Mouse (Mus musculus): ENCODE measurements around the gene Nckap1l. TPM values are rescaled to one million over a fixed set of nuclear protein-coding genes. Genes with fewer than 3 reads are reported as not detected.

Gene Nckap1l
- polyA plus RNA-seq, 1 experiment, result 0.90 TPM

GRCm38 (mm10) chr15:103522458-103523099 lies 69.0 kb downstream of the Nckap1l start:
- peaks cover 12% of the 10 kb centered on the region for H3K27me3 ChIP-seq (ENCODE audit: control insufficient read depth, insufficient read depth, insufficient read length)
- H3K36me3 ChIP-seq (ENCODE audit: control insufficient read depth, insufficient read depth), result no peaks in the 10 kb centered on the region
- no peak overlapping the region for H3K4me3 ChIP-seq
- no peak overlapping the region for H3K4me2 ChIP-seq (ENCODE audit: low read depth)
- no peak overlapping the region for H3ac ChIP-seq (ENCODE audit: control insufficient read depth, insufficient read length)
- TF ChIP-seq MYOG (IDR thresholded peaks at IDR 0.05; ENCODE audit: control insufficient read depth in 1 of 3, insufficient read depth in 1 of 3, insufficient read length in 2 of 3, low read depth in 2 of 3) (no peak), MYOD1 (IDR thresholded peaks at IDR 0.05; ENCODE audit: control insufficient read depth in 1 of 3, insufficient read length in 2 of 3, low read depth in 2 of 3) (no peak), REST (IDR thresholded peaks at IDR 0.05; ENCODE audit: insufficient read depth, insufficient read length) (no peak), POLR2A (IDR thresholded peaks at IDR 0.05; ENCODE audit: insufficient read length, low read depth) (no peak), TCF12 (IDR thresholded peaks at IDR 0.05; ENCODE audit: insufficient read depth, poor library complexity, severe bottlenecking) (no peak), CEBPB (IDR thresholded peaks at IDR 0.05; ENCODE audit: insufficient read depth, poor library complexity, severe bottlenecking) (no peak), SRF (IDR thresholded peaks at IDR 0.05; ENCODE audit: control insufficient read depth, insufficient read length, low read depth) (no peak), E2F4 (IDR thresholded peaks at IDR 0.05; ENCODE audit: insufficient read depth) (no peak), TCF3 (IDR thresholded peaks at IDR 0.05; ENCODE audit: insufficient read length, low read depth) (no peak), MAX (IDR thresholded peaks at IDR 0.05; ENCODE audit: low read depth) (no peak), POLR2AphosphoS2 (IDR thresholded peaks at IDR 0.05; ENCODE audit: insufficient read length, low read depth) (no peak), USF1 (IDR thresholded peaks at IDR 0.05; ENCODE audit: low read depth) (no peak)
- H3K79me2 ChIP-seq (ENCODE audit: control insufficient read depth, insufficient read depth), result no peaks in the 10 kb centered on the region

- H3K79me2 ChIP-seq (ENCODE audit: control insufficient read depth, insufficient read depth), result no peaks in the 10 kb centered on the region
- H3K4me2 ChIP-seq (ENCODE audit: low read depth), result no peak overlapping the region
- H3ac ChIP-seq (ENCODE audit: control insufficient read depth, insufficient read length), result no peak overlapping the region
- no peak overlapping the region for H3K4me3 ChIP-seq
- peaks cover 13% of the 10 kb centered on the region for H3K27me3 ChIP-seq (ENCODE audit: control insufficient read depth, insufficient read depth, insufficient read length)
- TF ChIP-seq MYOG (IDR thresholded peaks at IDR 0.05; ENCODE audit: control insufficient read depth in 1 of 3, insufficient read depth in 1 of 3, insufficient read length in 2 of 3, low read depth in 2 of 3) (no peak), SRF (IDR thresholded peaks at IDR 0.05; ENCODE audit: control insufficient read depth, insufficient read length, low read depth) (no peak), POLR2A (IDR thresholded peaks at IDR 0.05; ENCODE audit: insufficient read length, low read depth) (no peak), USF1 (IDR thresholded peaks at IDR 0.05; ENCODE audit: low read depth) (no peak)
- no peaks in the 10 kb centered on the region for H3K36me3 ChIP-seq (ENCODE audit: control insufficient read depth, insufficient read depth)
Observed at GRCm38 (mm10) chr15:103523156-103523555, 69.6 kb downstream of the Nckap1l start.

GRCm38 (mm10) chr15:103530372-103530771 lies 76.8 kb downstream of the Nckap1l start:
- Histone ChIP-seq H3K4me2 (ENCODE audit: low read depth) (no peak overlapping the region), H3K4me3 (no peak overlapping the region), H3K36me3 (ENCODE audit: control insufficient read depth, insufficient read depth) (no peaks in the 10 kb centered on the region), H3ac (ENCODE audit: control insufficient read depth, insufficient read length) (no peak overlapping the region), H3K79me2 (ENCODE audit: control insufficient read depth, insufficient read depth) (no peaks in the 10 kb centered on the region), H3K27me3 (ENCODE audit: control insufficient read depth, insufficient read depth, insufficient read length) (peaks cover 48% of the 10 kb centered on the region)
- TF ChIP-seq POLR2A (IDR thresholded peaks at IDR 0.05; ENCODE audit: insufficient read length, low read depth) (no peak), TCF3 (IDR thresholded peaks at IDR 0.05; ENCODE audit: insufficient read length, low read depth) (no peak), USF1 (IDR thresholded peaks at IDR 0.05; ENCODE audit: low read depth) (no peak), MYOD1 (IDR thresholded peaks at IDR 0.05; ENCODE audit: control insufficient read depth in 1 of 3, insufficient read length in 2 of 3, low read depth in 2 of 3) (no peak), SRF (IDR thresholded peaks at IDR 0.05; ENCODE audit: control insufficient read depth, insufficient read length, low read depth) (no peak), REST (IDR thresholded peaks at IDR 0.05; ENCODE audit: insufficient read depth, insufficient read length) (no peak), CEBPB (IDR thresholded peaks at IDR 0.05; ENCODE audit: insufficient read depth, poor library complexity, severe bottlenecking) (no peak), TCF12 (IDR thresholded peaks at IDR 0.05; ENCODE audit: insufficient read depth, poor library complexity, severe bottlenecking) (no peak), E2F4 (IDR thresholded peaks at IDR 0.05; ENCODE audit: insufficient read depth) (no peak)

GRCm38 (mm10) chr15:103534054-103534620 lies 80.5 kb downstream of the Nckap1l start:
- Histone ChIP-seq H3K27me3 (ENCODE audit: control insufficient read depth, insufficient read depth, insufficient read length) (peaks cover 66% of the 10 kb centered on the region), H3ac (ENCODE audit: control insufficient read depth, insufficient read length) (no peak overlapping the region), H3K79me2 (ENCODE audit: control insufficient read depth, insufficient read depth) (no peaks in the 10 kb centered on the region), H3K4me3 (no peak overlapping the region), H3K36me3 (ENCODE audit: control insufficient read depth, insufficient read depth) (no peaks in the 10 kb centered on the region), H3K4me2 (ENCODE audit: low read depth) (no peak overlapping the region)
- no peak for TF ChIP-seq TCF3 (IDR thresholded peaks at IDR 0.05; ENCODE audit: insufficient read length, low read depth)
- no peak for TF ChIP-seq REST (IDR thresholded peaks at IDR 0.05; ENCODE audit: insufficient read depth, insufficient read length)
- no peak for TF ChIP-seq CEBPB (IDR thresholded peaks at IDR 0.05; ENCODE audit: insufficient read depth, poor library complexity, severe bottlenecking)
- no peak for TF ChIP-seq POLR2A (IDR thresholded peaks at IDR 0.05; ENCODE audit: insufficient read length, low read depth)
- TF ChIP-seq USF1 (IDR thresholded peaks at IDR 0.05; ENCODE audit: low read depth), result no peak
- no peak for TF ChIP-seq E2F4 (IDR thresholded peaks at IDR 0.05; ENCODE audit: insufficient read depth)
- no peak for TF ChIP-seq MAX (IDR thresholded peaks at IDR 0.05; ENCODE audit: low read depth)
- TF ChIP-seq MYOG (IDR thresholded peaks at IDR 0.05; ENCODE audit: control insufficient read depth in 1 of 3, insufficient read depth in 1 of 3, insufficient read length in 2 of 3, low read depth in 2 of 3), result no peak
- TF ChIP-seq SRF (IDR thresholded peaks at IDR 0.05; ENCODE audit: control insufficient read depth, insufficient read length, low read depth), result no peak

GRCm38 (mm10) chr15:103535030-103535429 lies 81.4 kb downstream of the Nckap1l start:
- peaks cover 70% of the 10 kb centered on the region for H3K27me3 ChIP-seq (ENCODE audit: control insufficient read depth, insufficient read depth, insufficient read length)
- H3K4me2 ChIP-seq (ENCODE audit: low read depth), result no peak overlapping the region
- TF ChIP-seq MAX (IDR thresholded peaks at IDR 0.05; ENCODE audit: low read depth) (no peak), REST (IDR thresholded peaks at IDR 0.05; ENCODE audit: insufficient read depth, insufficient read length) (no peak)

More at GRCm38 (mm10) chr15:103535030-103535429, 81.4 kb downstream of the Nckap1l start:
- Histone ChIP-seq H3K36me3 (ENCODE audit: control insufficient read depth, insufficient read depth) (no peaks in the 10 kb centered on the region), H3K79me2 (ENCODE audit: control insufficient read depth, insufficient read depth) (no peaks in the 10 kb centered on the region), H3K4me3 (no peak overlapping the region), H3ac (ENCODE audit: control insufficient read depth, insufficient read length) (no peak overlapping the region)

All from myocyte (in vitro differentiated cells).